Mouse (Mus musculus): ENCODE data around the gene Abr. TPM values are rescaled to one million over a fixed set of nuclear protein-coding genes. Genes with fewer than 3 reads are reported as not detected.

Gene Abr
- polyA plus RNA-seq, 1 experiment from 2014 or later, result 46.4 TPM

DNA sequence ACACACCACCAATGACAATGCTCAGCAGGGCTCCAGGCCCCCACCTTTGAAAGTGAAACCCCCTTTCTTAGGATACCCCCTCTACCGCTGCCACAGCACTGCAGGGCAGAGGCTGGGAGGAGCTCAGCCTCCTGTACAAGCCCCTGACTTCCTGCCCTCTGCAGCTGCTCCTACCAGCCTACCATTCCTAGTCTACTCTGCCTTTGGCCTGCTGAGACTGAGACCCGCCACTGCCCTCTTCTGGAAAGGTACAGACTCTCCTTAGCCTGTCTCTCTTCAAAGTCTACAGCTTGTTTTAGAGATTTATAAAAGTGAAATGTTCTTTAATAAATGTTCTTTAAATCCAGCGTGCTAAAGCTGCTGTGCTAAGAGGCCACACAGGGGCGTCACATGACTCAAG, 193.1 kb downstream of the Abr start:
- Histone ChIP-seq H3K27me3 (ENCODE audit: control insufficient read depth, insufficient read depth, low read length) (no peaks in the 10 kb centered on the region), H3K9me3 (ENCODE audit: control insufficient read depth, low read length) (no peaks in the 10 kb centered on the region), H3K4me3 (ENCODE audit: low read depth, low read length) (no peak overlapping the region), H3K36me3 (ENCODE audit: control insufficient read depth, insufficient read depth, low read length) (no peaks in the 10 kb centered on the region), H3K9ac (ENCODE audit: low read length) (no peak overlapping the region), H3K27ac (ENCODE audit: low read depth, low read length) (0 out of 2 replicates have a peak overlapping the region, but pooled peaks have one; percentile 12), H3K4me1 (replicated peaks; ENCODE audit: control insufficient read depth, insufficient read depth, low read length) (no peaks in the 10 kb centered on the region), H3K4me2 (ENCODE audit: low read depth, low read length, severe bottlenecking) (no peak overlapping the region)
- ATAC-seq (replicated peaks; ENCODE audit: low FRiP score) (no peak), DNase-seq (ENCODE audit: low spot score) (no peak)
- 61% methylated on average over 4 of the region's 4 CpGs for WGBS

- DNase-seq (ENCODE audit: low spot score), result no peak
- Histone ChIP-seq H3K9me3 (ENCODE audit: control insufficient read depth, low read length) (no peaks in the 10 kb centered on the region), H3K27ac (ENCODE audit: low read depth, low read length) (no peak overlapping the region), H3K9ac (ENCODE audit: low read length) (no peak overlapping the region), H3K36me3 (ENCODE audit: control insufficient read depth, insufficient read depth, low read length) (no peaks in the 10 kb centered on the region), H3K4me1 (replicated peaks; ENCODE audit: control insufficient read depth, insufficient read depth, low read length) (no peaks in the 10 kb centered on the region), H3K4me2 (ENCODE audit: low read depth, low read length, severe bottlenecking) (no peak overlapping the region), H3K4me3 (ENCODE audit: low read depth, low read length) (no peak overlapping the region), H3K27me3 (ENCODE audit: control insufficient read depth, insufficient read depth, low read length) (no peaks in the 10 kb centered on the region)
- ATAC-seq (replicated peaks; ENCODE audit: low FRiP score), result no peak
- 93% methylated on average over 3 of the region's 3 CpGs for WGBS
Observed at GRCm38 (mm10) chr11:76427781-76428180, 194.3 kb downstream of the Abr start.

GRCm38 (mm10) chr11:76425749-76426148, 196.4 kb downstream of the Abr start:
- no peaks in the 10 kb centered on the region for H3K9me3 ChIP-seq (ENCODE audit: control insufficient read depth, low read length)
- DNase-seq (ENCODE audit: low spot score) (no peak), ATAC-seq (replicated peaks; ENCODE audit: low FRiP score) (no peak)

GRCm38 (mm10) chr11:76420896-76421295, 201.2 kb downstream of the Abr start:
- H3K36me3 ChIP-seq (ENCODE audit: control insufficient read depth, insufficient read depth, low read length), result peaks cover 5% of the 10 kb centered on the region; the same call in 1 of the 2 replicates
- DNase-seq (ENCODE audit: low spot score), result no peak
- no peak overlapping the region for H3K4me3 ChIP-seq (ENCODE audit: low read depth, low read length)
- 75% methylated on average over 4 of the region's 4 CpGs for WGBS
- no peak overlapping the region for H3K4me2 ChIP-seq (ENCODE audit: low read depth, low read length, severe bottlenecking)
- no peak overlapping the region for H3K27ac ChIP-seq (ENCODE audit: low read depth, low read length)
- no peak overlapping the region for H3K9ac ChIP-seq (ENCODE audit: low read length)
- H3K27me3 ChIP-seq (ENCODE audit: control insufficient read depth, insufficient read depth, low read length), result no peaks in the 10 kb centered on the region
- H3K4me1 ChIP-seq (replicated peaks; ENCODE audit: control insufficient read depth, insufficient read depth, low read length), result no peaks in the 10 kb centered on the region
- H3K9me3 ChIP-seq (ENCODE audit: control insufficient read depth, low read length), result no peaks in the 10 kb centered on the region
- no peak for ATAC-seq (replicated peaks; ENCODE audit: low FRiP score)

More at GRCm38 (mm10) chr11:76425749-76426148, 196.4 kb downstream of the Abr start:
- no peaks in the 10 kb centered on the region for H3K4me1 ChIP-seq (replicated peaks; ENCODE audit: control insufficient read depth, insufficient read depth, low read length)
- no peaks in the 10 kb centered on the region for H3K36me3 ChIP-seq (ENCODE audit: control insufficient read depth, insufficient read depth, low read length)
- no peak overlapping the region for H3K9ac ChIP-seq (ENCODE audit: low read length)
- no peak overlapping the region for H3K27ac ChIP-seq (ENCODE audit: low read depth, low read length)
- 82% methylated on average over 6 of the region's 6 CpGs for WGBS
- H3K4me2 ChIP-seq (ENCODE audit: low read depth, low read length, severe bottlenecking), result no peak overlapping the region
- H3K4me3 ChIP-seq (ENCODE audit: low read depth, low read length), result no peak overlapping the region
- H3K27me3 ChIP-seq (ENCODE audit: control insufficient read depth, insufficient read depth, low read length), result no peaks in the 10 kb centered on the region

DNA sequence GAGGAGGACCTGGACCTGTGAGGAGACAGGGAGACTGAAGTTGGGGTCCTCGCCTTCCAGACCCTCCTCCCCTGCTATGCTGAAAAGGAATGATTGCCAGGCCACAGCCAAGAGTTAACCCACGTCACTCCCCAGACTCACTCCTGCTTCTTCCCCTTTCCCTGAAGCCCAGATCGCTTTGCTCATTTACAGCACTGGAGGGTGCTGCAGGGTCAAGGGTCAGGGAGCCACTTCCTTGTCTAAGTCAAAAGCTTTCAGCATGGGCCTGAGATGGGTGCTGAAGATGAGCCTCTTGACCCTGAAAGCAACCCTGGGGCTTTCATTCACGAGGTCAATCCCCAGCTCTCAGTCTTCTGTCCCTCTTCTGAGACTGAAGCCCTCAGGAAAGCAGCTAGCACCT, 202.9 kb downstream of the Abr start:
- ATAC-seq (replicated peaks; ENCODE audit: low FRiP score) (no peak), DNase-seq (ENCODE audit: low spot score) (no peak)
- Histone ChIP-seq H3K36me3 (ENCODE audit: control insufficient read depth, insufficient read depth, low read length) (peaks cover 8% of the 10 kb centered on the region; the same call in 1 of the 2 replicates), H3K9ac (ENCODE audit: low read length) (no peak overlapping the region), H3K27ac (ENCODE audit: low read depth, low read length) (no peak overlapping the region), H3K9me3 (ENCODE audit: control insufficient read depth, low read length) (no peaks in the 10 kb centered on the region), H3K4me3 (ENCODE audit: low read depth, low read length) (no peak overlapping the region), H3K27me3 (ENCODE audit: control insufficient read depth, insufficient read depth, low read length) (no peaks in the 10 kb centered on the region), H3K4me2 (ENCODE audit: low read depth, low read length, severe bottlenecking) (no peak overlapping the region), H3K4me1 (replicated peaks; ENCODE audit: control insufficient read depth, insufficient read depth, low read length) (no peaks in the 10 kb centered on the region)
- WGBS, result 65% methylated on average over 4 of the region's 4 CpGs

DNA sequence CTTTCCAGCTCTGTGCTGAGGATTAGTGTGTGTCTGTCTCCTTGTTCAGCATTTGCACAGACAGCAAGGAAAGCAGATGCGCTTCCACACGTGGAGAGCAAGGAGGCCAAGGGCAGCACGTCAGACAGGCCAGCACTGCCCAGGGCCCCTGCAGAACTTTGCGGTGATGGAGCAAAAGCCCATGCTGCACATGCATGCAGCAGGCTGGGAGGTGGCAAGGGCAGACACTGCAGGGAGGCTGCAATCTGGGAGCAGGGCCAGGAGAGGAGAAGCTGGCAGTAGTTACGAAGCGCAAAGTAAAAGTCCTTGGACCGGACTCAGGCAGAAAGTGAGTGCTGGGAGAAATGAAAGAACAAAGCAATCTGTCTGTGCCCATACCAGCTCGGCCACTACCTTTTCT, 203.7 kb downstream of the Abr start:
- Histone ChIP-seq H3K4me3 (ENCODE audit: low read depth, low read length) (no peak overlapping the region), H3K9ac (ENCODE audit: low read length) (no peak overlapping the region), H3K4me1 (replicated peaks; ENCODE audit: control insufficient read depth, insufficient read depth, low read length) (no peaks in the 10 kb centered on the region), H3K27ac (ENCODE audit: low read depth, low read length) (no peak overlapping the region), H3K36me3 (ENCODE audit: control insufficient read depth, insufficient read depth, low read length) (peaks cover 10% of the 10 kb centered on the region; the same call in 1 of the 2 replicates), H3K9me3 (ENCODE audit: control insufficient read depth, low read length) (no peaks in the 10 kb centered on the region), H3K4me2 (ENCODE audit: low read depth, low read length, severe bottlenecking) (no peak overlapping the region), H3K27me3 (ENCODE audit: control insufficient read depth, insufficient read depth, low read length) (no peaks in the 10 kb centered on the region)
- no peak for ATAC-seq (replicated peaks; ENCODE audit: low FRiP score)
- whole genome bisulfite sequencing, result 87% methylated on average over 8 of the region's 8 CpGs
- DNase-seq (ENCODE audit: low spot score), result no peak

- Histone ChIP-seq H3K4me1 (replicated peaks; ENCODE audit: control insufficient read depth, insufficient read depth, low read length) (no peaks in the 10 kb centered on the region), H3K27ac (ENCODE audit: low read depth, low read length) (no peak overlapping the region), H3K9ac (ENCODE audit: low read length) (no peak overlapping the region), H3K36me3 (ENCODE audit: control insufficient read depth, insufficient read depth, low read length) (peaks cover 10% of the 10 kb centered on the region; the same call in 1 of the 2 replicates), H3K9me3 (ENCODE audit: control insufficient read depth, low read length) (no peaks in the 10 kb centered on the region), H3K4me2 (ENCODE audit: low read depth, low read length, severe bottlenecking) (no peak overlapping the region), H3K4me3 (ENCODE audit: low read depth, low read length) (no peak overlapping the region), H3K27me3 (ENCODE audit: control insufficient read depth, insufficient read depth, low read length) (no peaks in the 10 kb centered on the region)
- no peak for DNase-seq (ENCODE audit: low spot score)
- ATAC-seq (replicated peaks; ENCODE audit: low FRiP score), result no peak
- 70% methylated on average over 2 of the region's 2 CpGs for WGBS
Observed at GRCm38 (mm10) chr11:76415985-76416384, 206.1 kb downstream of the Abr start.

DNA sequence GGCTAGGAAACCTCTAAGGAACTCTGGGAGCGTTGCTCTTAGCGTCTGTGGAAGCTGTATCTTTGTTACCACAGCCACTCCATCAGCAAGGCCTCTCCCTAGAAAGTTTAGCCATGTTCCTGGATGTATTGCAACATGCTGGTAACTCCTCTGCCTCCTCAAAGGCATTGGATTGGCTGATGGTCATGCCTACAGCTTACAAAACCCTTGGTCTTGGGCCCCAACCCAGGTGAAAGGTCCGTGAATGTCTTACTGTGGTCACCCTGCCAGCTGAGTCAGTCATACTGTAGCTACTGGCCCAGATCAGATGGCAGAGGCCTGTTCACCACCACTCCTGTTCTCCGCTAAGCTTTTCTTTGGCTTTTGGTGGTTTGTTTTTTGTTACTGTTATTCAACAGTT, 207.1 kb downstream of the Abr start:
- Histone ChIP-seq H3K27ac (ENCODE audit: low read depth, low read length) (no peak overlapping the region), H3K9me3 (ENCODE audit: control insufficient read depth, low read length) (no peaks in the 10 kb centered on the region), H3K4me3 (ENCODE audit: low read depth, low read length) (no peak overlapping the region), H3K4me2 (ENCODE audit: low read depth, low read length, severe bottlenecking) (no peak overlapping the region), H3K9ac (ENCODE audit: low read length) (no peak overlapping the region), H3K36me3 (ENCODE audit: control insufficient read depth, insufficient read depth, low read length) (peaks cover 10% of the 10 kb centered on the region; the same call in 1 of the 2 replicates), H3K27me3 (ENCODE audit: control insufficient read depth, insufficient read depth, low read length) (no peaks in the 10 kb centered on the region), H3K4me1 (replicated peaks; ENCODE audit: control insufficient read depth, insufficient read depth, low read length) (no peaks in the 10 kb centered on the region)
- 91% methylated on average over 4 of the region's 4 CpGs for WGBS
- ATAC-seq (replicated peaks; ENCODE audit: low FRiP score) (no peak), DNase-seq (ENCODE audit: low spot score) (no peak)

GRCm38 (mm10) chr11:76413202-76413601, 208.9 kb downstream of the Abr start:
- no peaks in the 10 kb centered on the region for H3K9me3 ChIP-seq (ENCODE audit: control insufficient read depth, low read length)
- peaks cover 10% of the 10 kb centered on the region; the same call in 1 of the 2 replicates for H3K36me3 ChIP-seq (ENCODE audit: control insufficient read depth, insufficient read depth, low read length)
- no peak overlapping the region for H3K4me2 ChIP-seq (ENCODE audit: low read depth, low read length, severe bottlenecking)
- H3K27ac ChIP-seq (ENCODE audit: low read depth, low read length), result no peak overlapping the region
- H3K9ac ChIP-seq (ENCODE audit: low read length), result no peak overlapping the region
- DNase-seq (ENCODE audit: low spot score) (no peak), ATAC-seq (replicated peaks; ENCODE audit: low FRiP score) (no peak)
- 81% methylated on average over 4 of the region's 4 CpGs for WGBS
- H3K4me3 ChIP-seq (ENCODE audit: low read depth, low read length), result no peak overlapping the region
- H3K4me1 ChIP-seq (replicated peaks; ENCODE audit: control insufficient read depth, insufficient read depth, low read length), result no peaks in the 10 kb centered on the region
- H3K27me3 ChIP-seq (ENCODE audit: control insufficient read depth, insufficient read depth, low read length), result no peaks in the 10 kb centered on the region
